Comparison of ENCODE assay signal across 28 mouse cellular contexts in genomic region chr8:86894194-86894761, GRCm38 (mm10). TPM values are rescaled to one million over a fixed set of nuclear protein-coding genes. Genes with fewer than 3 reads are reported as not detected.
A peak's percentile ranks its signal among the peaks of the same experiment; 100 is the strongest.
DNase-seq lines count a peak whose midpoint lies in the region; ATAC-seq and TF ChIP-seq lines count a peak whose summit lies in the region.
"Had no signal": no experiment of that assay in that cellular context is flagged by ENCODE, and none has a peak within 500 bp of the region (broad histone marks: within the 10 kb centered on the region; RNA-seq: fewer than 3 reads in every experiment).

No protein-coding gene starts in this region.

- intact Hi-C loops in gastrocnemius, adult 2 months (cut with DNase I), result no loop called here
- intact Hi-C loops in heart, postnatal 10 days (cut with DNase I), result no loop called here
- intact Hi-C loops in left cerebral cortex, postnatal 14 days (cut with DNase I), result no loop called here

- H3K4me2 ChIP-seq in heart, postnatal 0 days (ENCODE audit: low read depth, low read length), result no peak overlapping the region
- H3K4me2 ChIP-seq in lung, postnatal 0 days (replicated peaks; ENCODE audit: low read depth, low read length), result no peak overlapping the region
- H3K4me2 ChIP-seq: embryonic facial prominence, embryonic 12.5 days; heart, embryonic 11.5 days; hindbrain, embryonic 14.5 days; limb, embryonic 15.5 days; liver, embryonic 13.5 days; midbrain, embryonic 15.5 days; neural tube, embryonic 15.5 days; stomach, embryonic 15.5 days had no signal

- no peak overlapping the region for H3K4me3 ChIP-seq in gastrocnemius, adult 2 months
- H3K4me3 ChIP-seq in heart, postnatal 0 days (ENCODE audit: low read depth, low read length), result no peak overlapping the region
- no peak overlapping the region for H3K4me3 ChIP-seq in lung, postnatal 0 days (ENCODE audit: low read depth, low read length)
- H3K4me3 ChIP-seq: embryonic facial prominence, embryonic 12.5 days; limb, embryonic 15.5 days; liver, embryonic 13.5 days; midbrain, embryonic 10.5 days; midbrain, embryonic 15.5 days; neural tube, embryonic 15.5 days; stomach, embryonic 15.5 days had no signal

- no peaks in the 10 kb centered on the region for H3K9me3 ChIP-seq in heart, postnatal 0 days (replicated peaks; ENCODE audit: control insufficient read depth, low read length)
- no peaks in the 10 kb centered on the region for H3K9me3 ChIP-seq in lung, postnatal 0 days (ENCODE audit: low read length)
- H3K9me3 ChIP-seq: embryonic facial prominence, embryonic 12.5 days; limb, embryonic 15.5 days; liver, embryonic 13.5 days; midbrain, embryonic 10.5 days; midbrain, embryonic 15.5 days; neural tube, embryonic 15.5 days; stomach, embryonic 15.5 days had no signal

- WGBS in heart, postnatal 0 days, result 67% methylated on average over 6 of the region's 6 CpGs
- 69% methylated on average over 6 of the region's 6 CpGs for whole genome bisulfite sequencing in lung, postnatal 0 days

- H3K4me1 ChIP-seq in heart, postnatal 0 days (ENCODE audit: control insufficient read depth, insufficient read depth), result no peaks in the 10 kb centered on the region
- H3K4me1 ChIP-seq in lung, postnatal 0 days (ENCODE audit: insufficient read depth, low read depth, low read length), result no peaks in the 10 kb centered on the region
- H3K4me1 ChIP-seq: embryonic facial prominence, embryonic 12.5 days; limb, embryonic 15.5 days; midbrain, embryonic 15.5 days; neural tube, embryonic 15.5 days; stomach, embryonic 15.5 days had no signal

- ATAC-seq in heart, postnatal 0 days (ENCODE audit: insufficient read depth, low read depth), result peak; percentile 57
- peak; percentile 62 for ATAC-seq in lung, postnatal 0 days
- ATAC-seq: forebrain, embryonic 14.5 days; inflammation-experienced regulatory T-cells, adult 6 months; midbrain, embryonic 15.5 days had no signal

- no peak for DNase-seq in gastrocnemius, adult 2 months
- no peak for DNase-seq in gastrocnemius, adult 8-10 months (ENCODE audit: low spot score in 2 of 2)
- DNase-seq in heart, postnatal 0 days (ENCODE audit: low spot score), result no peak
- no peak for DNase-seq in heart, postnatal 10 days
- no peak for DNase-seq in lung, postnatal 0 days (ENCODE audit: low spot score)
- DNase-seq in lung, postnatal 36 days, result no peak
- DNase-seq in left cerebral cortex, postnatal 14 days (ENCODE audit: low spot score in 2 of 2), result no peak
- no peak for DNase-seq in kidney, postnatal 10 days
- DNase-seq: adrenal gland, postnatal 10 days; cerebellum, adult 11-12 months; cerebellum, adult 9-11 months; embryo, embryonic 11 days; kidney, adult 11 months; liver, embryonic 13.5 days; lung, adult 2 months; retina, postnatal 1 day; right cerebral cortex, postnatal 14 days had no signal

- H3K9ac ChIP-seq in heart, postnatal 0 days (replicated peaks; ENCODE audit: low read depth, low read length), result no peak overlapping the region
- no peak overlapping the region for H3K9ac ChIP-seq in lung, postnatal 0 days (replicated peaks; ENCODE audit: low read depth)
- H3K9ac ChIP-seq: embryonic facial prominence, embryonic 12.5 days; hindbrain, embryonic 14.5 days; limb, embryonic 15.5 days; liver, embryonic 13.5 days; midbrain, embryonic 15.5 days; neural tube, embryonic 15.5 days; stomach, embryonic 15.5 days had no signal

- TF ChIP-seq CTCF in gastrocnemius, adult 2 months (IDR thresholded peaks at IDR 0.05), result no peak
- no peak for TF ChIP-seq CTCF in heart, postnatal 0 days (IDR thresholded peaks at IDR 0.05; ENCODE audit: low read depth)
- no peak for TF ChIP-seq CTCF in lung, postnatal 0 days (IDR thresholded peaks at IDR 0.05)

- no peak for TF ChIP-seq EP300 in heart, postnatal 0 days (IDR thresholded peaks at IDR 0.05; ENCODE audit: low read depth)
- TF ChIP-seq EP300 in lung, postnatal 0 days (IDR thresholded peaks at IDR 0.05), result no peak

- no peaks in the 10 kb centered on the region for H3K27me3 ChIP-seq in heart, postnatal 0 days (ENCODE audit: control insufficient read depth, insufficient read depth, low read length)
- no peaks in the 10 kb centered on the region for H3K27me3 ChIP-seq in lung, postnatal 0 days (replicated peaks; ENCODE audit: insufficient read depth, low read length)
- H3K27me3 ChIP-seq: CH12.LX; embryonic facial prominence, embryonic 12.5 days; limb, embryonic 15.5 days; liver, embryonic 13.5 days; midbrain, embryonic 15.5 days; neural tube, embryonic 15.5 days; stomach, embryonic 15.5 days had no signal

- peak overlapping the region; percentile 66 for H3K27ac ChIP-seq in gastrocnemius, adult 2 months
- peak overlapping the region; percentile 71 for H3K27ac ChIP-seq in heart, postnatal 0 days (ENCODE audit: low read depth)
- 0 out of 2 replicates have a peak overlapping the region, but pooled peaks have one; percentile 52 for H3K27ac ChIP-seq in lung, postnatal 0 days (ENCODE audit: low read length)
- H3K27ac ChIP-seq: embryonic facial prominence, embryonic 12.5 days; hindbrain, embryonic 14.5 days; limb, embryonic 15.5 days; liver, embryonic 13.5 days; midbrain, embryonic 10.5 days; midbrain, embryonic 15.5 days; neural tube, embryonic 15.5 days; stomach, embryonic 15.5 days had no signal

- no peaks in the 10 kb centered on the region for H3K36me3 ChIP-seq in heart, postnatal 0 days (replicated peaks; ENCODE audit: control insufficient read depth, insufficient read depth, low read length)
- no peaks in the 10 kb centered on the region for H3K36me3 ChIP-seq in lung, postnatal 0 days (ENCODE audit: insufficient read depth, low read length)
- H3K36me3 ChIP-seq: embryonic facial prominence, embryonic 12.5 days; limb, embryonic 15.5 days; liver, embryonic 13.5 days; midbrain, embryonic 10.5 days; midbrain, embryonic 15.5 days; neural tube, embryonic 15.5 days; stomach, embryonic 15.5 days had no signal

RNA-seq across cellular contexts. Expression of gene N4bp1, which starts 9.2 kb away (rescaled TPM):
- total RNA-seq in gastrocnemius, adult 2 months (2021), result 10 to 100 TPM; 16.6 to 18.2 TPM
- 10 to 100 TPM; 16.6 to 18.9 (median 18.1) TPM for total RNA-seq in gastrocnemius, adult 8-10 months (2022)
- 7.6 and 9.1 TPM in 2 replicates for total RNA-seq in heart, postnatal 0 days (2014; rRNA removed; ENCODE audit: low replicate concordance)
- 3.5 and 3.8 TPM in 2 replicates for polyA plus RNA-seq in heart, postnatal 0 days (2015; fragmentation: Nextera tagmentation; extraction: Ambion mirVana)
- 10 to 100 TPM; 19.6 to 24.6 TPM for total RNA-seq in heart, postnatal 10 days (2021)
- polyA plus RNA-seq in lung, postnatal 0 days (2015; fragmentation: Nextera tagmentation; extraction: Ambion mirVana), result 5.4 and 6.4 TPM in 2 replicates
- 10 to 100 TPM; 24.8 to 26.3 TPM for total RNA-seq in left cerebral cortex, postnatal 14 days (2021)
